Mouse (Mus musculus) intestine, postnatal 0 days (tissue): ENCODE measurements around the gene Disp3. TPM values are rescaled to one million over a fixed set of nuclear protein-coding genes. Genes with fewer than 3 reads are reported as not detected.

Source experiments
- ATAC-seq: fragments of 200-750 bp; cut with Nextera tagmentation; 2 replicates; pipeline ENCODE4 v1.8.0; 2017; ENCODE audit warnings: mild to moderate bottlenecking, moderate TSS enrichment, moderate library complexity
- H3K27ac ChIP-seq: fragments of 300-500 bp; sonication (generic); 2 replicates; pipeline ENCODE4 v1.5.1; 2014; ENCODE audit warnings: mild to moderate bottlenecking, low read depth, low read length, moderate library complexity
- H3K27me3 ChIP-seq: fragments of 300-500 bp; sonication (generic); replicated peaks from 2 replicates; pipeline ENCODE4 v1.6.1; 2014; ENCODE audit warnings: low read length, mixed read lengths; ENCODE audit not compliant: control insufficient read depth, insufficient read depth
- H3K36me3 ChIP-seq: fragments of 300-500 bp; sonication (generic); 2 replicates; pipeline ENCODE4 v1.6.1; 2014; ENCODE audit warnings: mild to moderate bottlenecking, moderate library complexity; ENCODE audit not compliant: control insufficient read depth, insufficient read depth
- H3K4me1 ChIP-seq: fragments of 300-500 bp; sonication (generic); replicated peaks from 2 replicates; pipeline ENCODE4 v1.6.1; 2014; ENCODE audit warnings: antibody characterized with exemption, low read length, mixed read lengths; ENCODE audit not compliant: control insufficient read depth, insufficient read depth
- H3K4me2 ChIP-seq: fragments of 300-500 bp; sonication (generic); replicated peaks from 2 replicates; pipeline ENCODE4 v1.6.1; 2014; ENCODE audit warnings: low read depth, mild to moderate bottlenecking, moderate library complexity
- H3K4me3 ChIP-seq: fragments of 300-500 bp; sonication (generic); 2 replicates; pipeline ENCODE4 v1.5.1; 2014; ENCODE audit warnings: low read depth, low read length
- H3K9ac ChIP-seq: fragments of 300-500 bp; sonication (generic); 2 replicates; pipeline ENCODE4 v1.6.1; 2014; ENCODE audit warnings: mild to moderate bottlenecking, low read depth, low read length
- H3K9me3 ChIP-seq: fragments of 300-500 bp; sonication (generic); 2 replicates; pipeline ENCODE4 v1.6.1; 2016; ENCODE audit warnings: mixed run types; ENCODE audit not compliant: control insufficient read depth
- CTCF ChIP-seq: sonication (generic); IDR thresholded peaks from 2 replicates; pipeline ENCODE4 v1.5.1; 2016; ENCODE audit warnings: low read depth, mild to moderate bottlenecking, control low read depth, antibody characterized with exemption, moderate library complexity
- WGBS: fragments of 180-500 bp; shearing (Covaris S2); extraction: QIAGEN DNeasy Blood & Tissue Kit; methylation state at CpG from one replicate; pipeline ENCODE4 v1.1.7; 2014; 5-methylcytosine and 5-hydroxymethylcytosine counted together
- polyA plus RNA-seq: library from polyadenylated mRNA; unstranded; fragments of >200 nt; fragmentation: Nextera tagmentation; extraction: Ambion mirVana; gene quantifications from 2 replicates; pipeline ENCODE4 v1.2.1, GENCODE M21; 2015

The Disp3 gene
- polyA plus RNA-seq, 1 experiment from 2014 or later, result 0.04 TPM

- Histone ChIP-seq H3K9ac (no peak overlapping the region), H3K9me3 (no peaks in the 10 kb centered on the region), H3K4me3 (no peak overlapping the region), H3K4me2 (no peak overlapping the region), H3K4me1 (no peaks in the 10 kb centered on the region), H3K36me3 (no peaks in the 10 kb centered on the region), H3K27ac (no peak overlapping the region), H3K27me3 (no peaks in the 10 kb centered on the region; the same call in 1 of the 2 replicates)
- TF ChIP-seq CTCF, result no peak
- 5% methylated on average over 10 of the region's 10 CpGs for WGBS
- ATAC-seq, result no peak
Observed at GRCm38 (mm10) chr4:148220656-148221055, 67.1 kb downstream of the Disp3 start.

DNA sequence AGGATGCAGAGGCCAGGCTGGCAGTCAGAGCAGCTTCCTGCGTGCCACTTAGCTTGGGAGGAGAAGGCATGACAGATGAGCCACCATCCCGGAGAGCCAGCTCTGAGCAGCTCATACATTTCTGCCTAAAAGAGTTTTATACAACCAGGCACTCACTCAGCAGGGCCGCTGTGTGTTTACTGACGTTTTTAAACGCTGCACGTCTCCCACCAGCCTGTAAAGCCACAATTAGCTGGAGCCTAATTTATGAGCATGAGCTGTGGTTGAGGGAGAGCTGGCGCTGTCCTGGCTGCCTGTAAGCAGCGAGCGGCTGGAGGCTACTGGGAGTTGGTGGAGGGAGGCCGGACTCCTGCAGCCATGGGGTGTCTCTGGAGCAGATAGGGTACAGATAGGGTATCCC lies 69.5 kb downstream of the Disp3 start:
- H3K27ac ChIP-seq, result no peak overlapping the region
- H3K4me1 ChIP-seq, result no peaks in the 10 kb centered on the region
- no peaks in the 10 kb centered on the region for H3K36me3 ChIP-seq
- no peak overlapping the region for H3K4me2 ChIP-seq
- no peak for TF ChIP-seq CTCF
- WGBS, result 17% methylated on average over 10 of the region's 10 CpGs
- H3K27me3 ChIP-seq, result no peaks in the 10 kb centered on the region; the same call in 1 of the 2 replicates
- H3K9me3 ChIP-seq, result no peaks in the 10 kb centered on the region
- no peak overlapping the region for H3K9ac ChIP-seq
- H3K4me3 ChIP-seq, result no peak overlapping the region
- no peak for ATAC-seq

- Histone ChIP-seq H3K9me3 (no peaks in the 10 kb centered on the region), H3K27me3 (no peaks in the 10 kb centered on the region; the same call in 1 of the 2 replicates), H3K4me3 (no peak overlapping the region), H3K4me2 (no peak overlapping the region), H3K36me3 (no peaks in the 10 kb centered on the region), H3K4me1 (no peaks in the 10 kb centered on the region), H3K9ac (no peak overlapping the region), H3K27ac (no peak overlapping the region)
- WGBS, result 31% methylated on average over 11 of the region's 11 CpGs
- TF ChIP-seq CTCF, result no peak
- no peak for ATAC-seq
Observed at GRCm38 (mm10) chr4:148215264-148215900, 72.4 kb downstream of the Disp3 start.

- Histone ChIP-seq H3K27ac (no peak overlapping the region), H3K9me3 (no peaks in the 10 kb centered on the region), H3K36me3 (no peaks in the 10 kb centered on the region), H3K9ac (no peak overlapping the region), H3K4me1 (no peaks in the 10 kb centered on the region), H3K27me3 (no peaks in the 10 kb centered on the region; the same call in 1 of the 2 replicates), H3K4me2 (no peak overlapping the region), H3K4me3 (no peak overlapping the region)
- ATAC-seq, result no peak
- no peak for TF ChIP-seq CTCF
- 49% methylated on average over 5 of the region's 5 CpGs for WGBS
Observed at GRCm38 (mm10) chr4:148214460-148215136, 73.2 kb downstream of the Disp3 start.

GRCm38 (mm10) chr4:148204873-148205232 lies 82.9 kb downstream of the Disp3 start:
- Histone ChIP-seq H3K27ac (no peak overlapping the region), H3K9ac (no peak overlapping the region), H3K4me3 (no peak overlapping the region), H3K36me3 (no peaks in the 10 kb centered on the region), H3K27me3 (no peaks in the 10 kb centered on the region), H3K4me2 (no peak overlapping the region), H3K4me1 (no peaks in the 10 kb centered on the region), H3K9me3 (no peaks in the 10 kb centered on the region)
- no peak for ATAC-seq
- TF ChIP-seq CTCF, result no peak
- 70% methylated on average over 6 of the region's 6 CpGs for WGBS

DNA sequence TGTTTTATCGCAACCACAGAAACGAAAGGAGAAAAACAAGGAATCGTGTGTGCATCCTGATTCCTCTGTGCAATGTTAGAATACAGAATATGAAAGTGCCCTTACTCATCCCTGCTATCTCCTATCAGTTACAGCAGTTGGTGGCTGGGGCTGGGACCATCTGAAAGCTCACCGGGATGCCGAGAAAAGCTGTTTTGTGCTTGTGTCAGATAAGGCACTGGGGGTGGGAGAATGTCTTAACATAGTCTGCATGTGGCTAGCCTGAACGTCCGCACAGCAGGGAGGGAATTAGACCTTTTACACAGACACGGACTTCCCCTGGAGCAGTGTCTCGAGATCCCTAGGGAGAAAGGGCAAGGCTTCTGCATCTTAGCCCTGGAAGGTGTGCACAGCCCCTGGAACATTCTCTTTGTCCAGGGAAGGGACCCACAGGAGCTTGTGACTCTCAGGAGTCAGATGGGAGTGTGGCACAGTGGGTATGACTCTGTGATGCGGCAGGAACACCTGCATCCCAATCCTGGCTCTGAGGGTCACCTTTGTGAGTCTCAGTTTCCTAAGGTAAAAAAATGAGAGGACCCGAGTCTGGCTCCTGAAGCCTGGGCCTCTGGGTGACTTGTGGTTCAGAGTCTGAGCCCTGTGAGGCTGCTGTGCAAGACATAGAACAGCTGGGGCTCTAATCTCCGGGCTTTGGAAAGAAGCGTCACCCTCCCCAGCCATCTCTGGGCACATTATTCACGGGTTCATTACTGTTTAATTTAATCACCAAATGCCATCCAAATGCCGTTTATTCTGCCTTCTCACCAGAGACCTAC lies 83.5 kb downstream of the Disp3 start:
- WGBS, result 60% methylated on average over 15 of the region's 15 CpGs
- ATAC-seq, result no peak

More for the DNA sequence above, 83.5 kb downstream of the Disp3 start:
- no peaks in the 10 kb centered on the region for H3K27me3 ChIP-seq
- no peak overlapping the region for H3K9ac ChIP-seq
- H3K4me3 ChIP-seq, result no peak overlapping the region
- no peaks in the 10 kb centered on the region for H3K36me3 ChIP-seq
- no peaks in the 10 kb centered on the region for H3K9me3 ChIP-seq
- TF ChIP-seq CTCF, result no peak
- no peaks in the 10 kb centered on the region for H3K4me1 ChIP-seq
- H3K4me2 ChIP-seq, result no peak overlapping the region
- H3K27ac ChIP-seq, result no peak overlapping the region
